Comparison of ENCODE assay signal across 8 mouse cellular contexts in genomic region chr9:56075264-56075663, GRCm38 (mm10). TPM values are rescaled to one million over a fixed set of nuclear protein-coding genes. Genes with fewer than 3 reads are reported as not detected.
DNase-seq lines count a peak whose midpoint lies in the region; ATAC-seq and TF ChIP-seq lines count a peak whose summit lies in the region.

No protein-coding gene starts in this region.

- no peak for TF ChIP-seq POLR2A in cerebellum, adult 2 months (IDR thresholded peaks at IDR 0.05; ENCODE audit: borderline replicate concordance, insufficient read depth, low read length)

- H3K27ac ChIP-seq in cerebellum, adult 2 months (ENCODE audit: insufficient read depth, low read length) = no peak overlapping the region
- H3K27ac ChIP-seq in hindbrain, embryonic 10.5 days = peak overlapping the region; percentile 80; the same call in 1 of the 2 replicates
- H3K27ac ChIP-seq in lung, postnatal 0 days (ENCODE audit: low read length) = peak overlapping the region; percentile 64

- H3K4me3 ChIP-seq in cerebellum, adult 2 months (replicated peaks; ENCODE audit: insufficient read depth, low read depth, low read length) = no peak overlapping the region
- H3K4me3 ChIP-seq in hindbrain, embryonic 10.5 days = no peak overlapping the region
- H3K4me3 ChIP-seq in lung, postnatal 0 days (ENCODE audit: low read depth, low read length) = no peak overlapping the region

- DNase-seq in NIH3T3 (ENCODE audit: low read depth) = peak; percentile 77
- peak; percentile 33 to 47 for DNase-seq in cerebellum, adult 2 months
- peak; percentile 80 for DNase-seq in forelimb bud, embryonic 11.5 days (ENCODE audit: low read depth, low spot score)
- DNase-seq in hindbrain, embryonic 10.5 days (ENCODE audit: low spot score) = peak; percentile 67
- peak; percentile 64 to 74 for DNase-seq in layer of hippocampus, adult 8-10 months (ENCODE audit: low spot score in 2 of 2)
- DNase-seq in lung, postnatal 0 days (ENCODE audit: low spot score) = peak; percentile 95
- DNase-seq in retina, embryonic 14.5 days (ENCODE audit: low spot score) = peak; percentile 93
- DNase-seq in thymus, postnatal 25 days = peak; percentile 76

- no peak for TF ChIP-seq EP300 in lung, postnatal 0 days (IDR thresholded peaks at IDR 0.05)

- peak; percentile 61; the same call in 1 of the 2 replicates for TF ChIP-seq CTCF in cerebellum, adult 2 months (IDR thresholded peaks at IDR 0.05; ENCODE audit: borderline replicate concordance, insufficient read depth, low read depth, low read length)
- TF ChIP-seq CTCF in lung, postnatal 0 days (IDR thresholded peaks at IDR 0.05) = peak; percentile 86

- no peaks in the 10 kb centered on the region for H3K9me3 ChIP-seq in hindbrain, embryonic 10.5 days
- no peaks in the 10 kb centered on the region for H3K9me3 ChIP-seq in lung, postnatal 0 days (ENCODE audit: low read length)

- peaks cover 51% of the 10 kb centered on the region for H3K36me3 ChIP-seq in hindbrain, embryonic 10.5 days
- H3K36me3 ChIP-seq in lung, postnatal 0 days (ENCODE audit: insufficient read depth, low read length) = no peaks in the 10 kb centered on the region

- peak; percentile 88 for ATAC-seq in lung, postnatal 0 days

- H3K4me1 ChIP-seq in cerebellum, adult 2 months (ENCODE audit: control insufficient read depth, insufficient read depth, low read length) = no peaks in the 10 kb centered on the region
- peaks cover 19% of the 10 kb centered on the region for H3K4me1 ChIP-seq in hindbrain, embryonic 10.5 days (replicated peaks)
- peaks cover 4% of the 10 kb centered on the region; the same call in 1 of the 2 replicates for H3K4me1 ChIP-seq in lung, postnatal 0 days (ENCODE audit: insufficient read depth, low read depth, low read length)

- H3K27me3 ChIP-seq in cerebellum, adult 2 months (ENCODE audit: control insufficient read depth, insufficient read depth, low read length) = no peaks in the 10 kb centered on the region
- no peaks in the 10 kb centered on the region for H3K27me3 ChIP-seq in hindbrain, embryonic 10.5 days (ENCODE audit: insufficient read depth, poor library complexity, severe bottlenecking)
- no peaks in the 10 kb centered on the region for H3K27me3 ChIP-seq in lung, postnatal 0 days (replicated peaks; ENCODE audit: insufficient read depth, low read length)

- 15% methylated on average over 4 of the region's 4 CpGs for WGBS in cerebellum, adult 2 months
- WGBS in hindbrain, embryonic 10.5 days = 2% methylated on average over 4 of the region's 4 CpGs
- WGBS in lung, postnatal 0 days = 7% methylated on average over 4 of the region's 4 CpGs

- H3K4me2 ChIP-seq in lung, postnatal 0 days (replicated peaks; ENCODE audit: low read depth, low read length) = no peak overlapping the region

- H3K9ac ChIP-seq in lung, postnatal 0 days (replicated peaks; ENCODE audit: low read depth) = no peak overlapping the region

RNA-seq across cellular contexts. Expression of gene Pstpip1, which starts 14.5 kb away (rescaled TPM):
- 3.3 and 5.0 TPM in 2 replicates for polyA plus RNA-seq in cerebellum, adult 2 months (2012; rRNA removed)
- polyA plus RNA-seq in hindbrain, embryonic 10.5 days (2016; fragmentation: Nextera tagmentation; extraction: Ambion mirVana) = 0.78 and 0.82 TPM in 2 replicates
- total RNA-seq in layer of hippocampus, adult 8-10 months (2022) = 1 to 10 TPM; 2.0 to 4.2 (median 3.0) TPM
- polyA plus RNA-seq in lung, postnatal 0 days (2015; fragmentation: Nextera tagmentation; extraction: Ambion mirVana) = 2.3 and 2.8 TPM in 2 replicates

RNA-seq across cellular contexts. Expression of gene Rcn2, which starts 33.6 kb away (rescaled TPM):
- 134 and 151 TPM in 2 replicates for polyA plus RNA-seq in cerebellum, adult 2 months (2012; rRNA removed)
- 300 and 320 TPM in 2 replicates for polyA plus RNA-seq in hindbrain, embryonic 10.5 days (2016; fragmentation: Nextera tagmentation; extraction: Ambion mirVana)
- total RNA-seq in layer of hippocampus, adult 8-10 months (2022) = 100 to 1,000 TPM in 1 of 4 experiments, 10 to 100 TPM in 3; 96.9 to 102 (median 98.8) TPM
- 150 and 156 TPM in 2 replicates for polyA plus RNA-seq in lung, postnatal 0 days (2015; fragmentation: Nextera tagmentation; extraction: Ambion mirVana)

Comparison
In these comparisons a context has a peak if more than half of its experiments do, and no peak if none do; other contexts are left out.
1. DNase-seq: peak in every context shown above with its lines; median percentile 95 in lung, postnatal 0 days; 93 in retina, embryonic 14.5 days; 80 in forelimb bud, embryonic 11.5 days; 77 in NIH3T3; 76 in thymus, postnatal 25 days; 69 in layer of hippocampus, adult 8-10 months; 67 in hindbrain, embryonic 10.5 days; 40 in cerebellum, adult 2 months.